Mouse (Mus musculus): ENCODE data around the gene A230072I06Rik.

The A230072I06Rik gene

GRCm38 (mm10) chr8:12323238-12323637 lies 44.6 kb downstream of the A230072I06Rik start:
- no peak for DNase-seq (ENCODE audit: low spot score in 2 of 2)

- no peak for DNase-seq (ENCODE audit: low spot score in 2 of 2)
Observed at GRCm38 (mm10) chr8:12324561-12324960, 45.9 kb downstream of the A230072I06Rik start.

GRCm38 (mm10) chr8:12324991-12325601 lies 46.5 kb downstream of the A230072I06Rik start:
- no peak for DNase-seq (ENCODE audit: low spot score in 2 of 2)

GRCm38 (mm10) chr8:12327187-12327586 lies 48.6 kb downstream of the A230072I06Rik start:
- DNase-seq (ENCODE audit: low spot score in 2 of 2): no peak

- DNase-seq (ENCODE audit: low spot score in 2 of 2): no peak
Observed at GRCm38 (mm10) chr8:12327707-12328471, 49.3 kb downstream of the A230072I06Rik start.

- DNase-seq (ENCODE audit: low spot score in 2 of 2): no peak
Observed at GRCm38 (mm10) chr8:12328476-12328875, 49.9 kb downstream of the A230072I06Rik start.

GRCm38 (mm10) chr8:12330066-12330465 lies 51.4 kb downstream of the A230072I06Rik start:
- DNase-seq (ENCODE audit: low spot score in 2 of 2): no peak

Measured in urinary bladder, postnatal 4 days (tissue).